Mouse (Mus musculus) thymus, postnatal 25 days (tissue): Measurements from ENCODE around the gene Galm.
"Not testable (repeated sequence)": the region's sequence is repeated elsewhere in the genome, so short reads cannot be mapped to it uniquely, and the experiment has no call there.

Experiments
- DNase-seq: peaks from one replicate; pipeline ENCODE4 v3.0.0; 2022

Galm gene

DNA sequence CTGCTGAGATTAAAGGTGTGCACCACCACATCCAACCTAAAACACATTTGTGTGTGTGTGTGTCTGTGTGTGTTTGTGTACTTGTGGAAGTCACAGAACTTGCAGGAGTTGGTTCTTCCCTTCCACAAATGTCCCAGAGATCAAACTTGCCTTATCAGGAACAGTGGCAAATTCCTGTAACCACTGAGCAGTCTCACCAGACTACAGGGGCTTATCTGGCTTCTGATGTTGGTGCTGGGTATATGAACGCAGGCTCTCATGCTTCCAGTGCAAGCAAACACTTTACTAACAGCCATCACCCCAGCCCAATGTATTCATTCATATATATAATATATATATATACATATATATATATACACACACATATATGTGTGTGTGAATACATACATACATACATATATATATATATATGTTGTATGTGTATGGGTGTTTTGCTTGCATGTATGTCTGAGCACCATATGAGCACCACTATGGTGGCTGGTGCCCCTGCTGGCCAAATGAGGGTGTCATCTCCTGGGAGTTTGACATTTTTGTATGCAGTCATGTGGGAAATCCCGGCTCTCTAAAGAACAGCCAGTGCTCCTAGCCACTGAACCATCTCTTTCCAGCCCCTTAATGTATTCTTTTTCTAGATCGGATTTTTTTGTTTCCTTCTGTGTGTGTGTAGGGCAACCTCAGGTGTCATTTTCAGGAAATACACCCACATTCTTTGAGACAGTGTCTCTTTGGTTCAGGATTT, 94.8 kb downstream of the Galm start:
- peak; percentile 49 for DNase-seq

DNA sequence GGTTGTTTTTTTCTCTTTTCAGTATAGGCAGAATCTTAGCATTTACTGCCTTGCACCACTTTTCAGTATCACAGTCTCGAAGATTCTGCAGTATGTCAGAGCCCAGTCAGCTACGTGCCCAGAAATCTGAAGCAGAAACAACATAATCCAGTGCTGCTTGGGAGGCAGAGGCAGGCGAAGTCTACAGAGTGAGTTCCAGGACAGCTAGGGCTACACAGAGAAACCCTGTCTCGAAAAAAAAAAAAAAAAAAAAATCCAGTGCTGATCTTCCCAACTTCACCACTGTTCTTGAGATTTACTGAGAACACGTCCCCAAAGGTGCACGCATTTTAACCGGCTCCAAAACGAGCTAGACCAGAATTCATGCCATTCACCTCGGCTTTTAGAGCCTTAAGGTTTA, 96.6 kb downstream of the Galm start:
- DNase-seq, result no peak

DNA sequence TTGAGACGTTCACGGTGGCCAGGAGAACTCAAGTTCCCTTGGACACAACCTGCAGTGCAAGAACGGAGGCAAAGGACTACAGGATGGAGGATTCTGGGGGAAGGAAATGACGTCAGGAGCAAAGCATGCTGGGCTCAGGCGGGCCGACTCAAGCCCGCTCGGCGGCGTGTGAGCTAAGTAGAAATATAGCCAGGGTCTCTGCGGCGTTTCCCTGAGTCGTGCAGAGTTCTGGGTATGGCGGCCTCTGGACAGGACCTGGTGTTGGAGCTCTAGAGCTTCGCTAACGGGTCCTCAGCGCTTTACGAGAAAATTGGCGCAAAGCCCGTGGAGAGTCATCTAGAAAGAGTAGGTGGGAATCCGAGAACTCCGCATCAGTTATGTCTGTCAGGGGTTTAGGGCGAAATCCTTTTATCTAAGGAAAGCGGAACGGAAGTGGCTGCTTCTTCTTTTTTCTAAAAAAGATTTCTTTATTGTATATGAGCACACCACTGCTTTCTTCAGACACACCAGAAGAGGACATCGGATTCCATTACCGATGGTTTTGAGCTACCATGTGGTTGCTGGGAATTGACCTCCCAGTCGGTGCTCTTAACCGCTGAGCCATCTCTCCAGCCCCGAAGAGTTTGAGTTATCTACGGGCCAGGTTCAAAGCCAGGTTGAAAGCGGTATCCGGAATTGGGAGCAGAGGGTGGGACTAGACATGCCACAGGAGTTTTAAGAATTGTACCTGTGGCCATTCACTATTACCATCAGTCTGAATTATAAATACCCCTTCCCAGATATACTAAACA, 97.2 kb downstream of the Galm start, which contains the start of gene Gemin6:
Gemin6 (plus strand) TSS at position 116 of the 791 bp plus-strand sequence.
- DNase-seq, result peak; percentile 84

GRCm38 (mm10) chr17:80225142-80225541, 97.9 kb downstream of the Galm start:
- DNase-seq, result not testable (repeated sequence)

- DNase-seq, result no peak
These were observed 102.1 kb downstream of the Galm start for GRCm38 (mm10) chr17:80229396-80229795.

- no peak for DNase-seq
These were observed 106.6 kb downstream of the Galm start for GRCm38 (mm10) chr17:80233844-80234243.

GRCm38 (mm10) chr17:80234376-80234775, 107.1 kb downstream of the Galm start:
- DNase-seq, result no peak
